Mouse (Mus musculus) layer of hippocampus, postnatal 10 days (tissue): ENCODE data around the gene Gnao1. TPM values are rescaled to one million over a fixed set of nuclear protein-coding genes. Genes with fewer than 3 reads are reported as not detected.

ENCODE experiments used
- DNase-seq, 2 experiments: peaks; one replicate each; pipeline ENCODE4 v3.0.0; 2021; ENCODE audit warnings: low spot score in 2 of 2
- total RNA-seq, 2 experiments: library from RNA; stranded (reverse); gene quantifications; 2 replicates each; pipeline ENCODE4 v1.2.3; 2021

Gnao1 gene
- total RNA-seq, 2 experiments from 2014 or later: 901 to 916 TPM

DNA sequence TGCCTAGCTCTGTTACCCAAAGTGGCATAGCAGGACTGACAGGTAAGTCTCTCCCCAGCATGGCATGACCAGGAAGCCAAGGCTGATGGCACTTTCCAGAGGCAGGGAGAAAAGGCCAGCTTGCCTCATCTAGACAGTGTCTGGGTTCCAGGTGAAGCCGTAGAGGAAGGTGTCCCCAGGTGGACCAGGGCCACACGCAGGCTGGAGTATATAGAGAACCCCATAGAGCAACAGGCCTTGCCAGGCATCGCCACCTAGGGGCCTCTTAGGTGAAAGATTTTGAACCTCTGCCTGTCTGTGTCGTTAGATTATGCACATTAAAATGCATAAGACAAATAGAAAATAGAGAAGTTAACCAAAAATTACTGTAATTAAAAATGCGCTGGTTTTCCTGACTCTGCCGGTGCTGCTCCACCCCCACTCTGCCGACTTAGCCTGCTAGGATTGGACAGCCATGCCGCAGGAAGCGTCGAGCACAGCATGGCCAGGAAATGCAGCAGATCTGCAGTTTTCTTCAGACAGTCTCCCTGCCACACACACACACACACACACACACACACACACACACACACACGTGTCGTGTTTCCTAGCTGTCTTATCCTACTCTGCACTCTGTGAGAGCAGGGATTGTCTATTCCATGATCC, 34.2 kb downstream of the Gnao1 start:
- peak in 1 of 2 experiments; percentile 24 for DNase-seq

DNA sequence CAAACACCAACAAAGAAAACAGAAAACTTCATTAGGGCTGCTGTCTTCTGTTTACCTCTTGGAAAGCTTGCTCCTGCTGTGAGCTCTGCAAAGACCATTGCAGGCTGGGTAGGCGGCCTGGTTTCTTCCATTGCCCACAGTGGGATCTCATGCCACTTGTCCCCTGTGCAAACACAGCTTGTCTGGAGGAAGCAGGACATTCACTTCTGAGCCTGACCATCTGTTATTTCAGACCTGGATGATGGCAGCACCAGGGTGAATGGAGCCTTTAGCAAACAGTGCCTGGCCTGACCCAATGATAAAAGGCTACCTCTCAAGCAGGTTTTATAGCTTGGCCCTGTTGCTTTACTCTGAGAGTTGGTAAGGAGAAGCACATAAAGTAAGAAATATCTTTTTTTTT, 35.4 kb downstream of the Gnao1 start:
- peak in 1 of 2 experiments; percentile 13 for DNase-seq

DNA sequence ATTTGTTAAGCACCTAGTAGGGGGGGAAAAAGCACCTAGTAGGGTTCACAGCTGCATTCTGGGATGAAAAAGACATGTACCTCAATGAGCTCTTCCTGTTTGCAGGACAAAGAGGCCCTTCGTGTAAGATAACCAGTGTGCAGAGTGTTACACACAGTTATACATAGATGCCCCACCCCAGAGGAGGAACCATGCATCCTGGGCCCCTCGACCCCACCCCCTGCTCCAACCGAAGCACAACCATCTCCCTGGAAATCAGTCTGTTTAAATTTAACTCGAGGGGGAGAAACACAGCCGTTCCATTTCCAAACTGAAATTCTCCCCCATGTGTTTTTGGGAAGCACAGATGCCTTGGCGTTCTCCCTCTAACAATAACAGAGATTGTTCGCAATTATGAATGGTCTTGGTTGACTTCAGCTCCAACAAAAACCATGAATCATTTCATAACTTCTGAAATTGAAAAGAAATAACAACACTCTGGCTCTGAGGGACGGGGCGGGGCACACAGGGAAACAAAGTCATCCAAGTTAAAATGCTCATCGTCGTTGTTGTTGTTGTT, 42.4 kb downstream of the Gnao1 start:
- DNase-seq: no peak

DNA sequence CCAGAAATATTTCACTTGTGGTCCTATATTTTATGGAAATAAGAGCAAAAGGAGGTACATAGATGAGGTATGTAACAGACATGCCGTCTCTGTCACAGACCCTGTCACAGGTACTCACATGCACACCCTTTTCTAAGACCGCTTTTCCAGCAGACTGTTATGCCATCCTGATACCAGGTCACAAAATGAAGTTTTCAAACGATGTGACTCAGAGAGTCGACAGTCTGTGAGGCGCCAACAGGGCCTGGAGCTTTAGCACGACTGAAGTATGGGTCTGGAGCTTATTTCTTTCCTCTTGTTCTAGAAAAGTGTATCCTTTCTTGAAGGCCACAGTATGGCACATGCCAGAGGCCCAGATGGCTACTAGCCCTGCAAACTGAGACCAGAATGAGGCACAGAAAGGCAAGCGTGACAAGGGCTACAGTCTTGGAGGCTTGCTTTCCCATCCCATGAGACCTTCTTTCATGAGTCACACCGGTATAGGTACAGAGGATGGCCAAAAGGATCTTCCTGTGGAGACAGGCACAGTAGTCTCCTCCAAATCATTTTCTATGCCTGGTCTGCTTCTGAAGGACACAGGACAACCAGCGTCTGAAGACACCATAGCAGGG, 43.2 kb downstream of the Gnao1 start:
- DNase-seq: no peak

GRCm38 (mm10) chr8:93854676-93855075, 44.9 kb downstream of the Gnao1 start:
- no peak for DNase-seq

GRCm38 (mm10) chr8:93855272-93855671, 45.5 kb downstream of the Gnao1 start:
- no peak for DNase-seq

DNA sequence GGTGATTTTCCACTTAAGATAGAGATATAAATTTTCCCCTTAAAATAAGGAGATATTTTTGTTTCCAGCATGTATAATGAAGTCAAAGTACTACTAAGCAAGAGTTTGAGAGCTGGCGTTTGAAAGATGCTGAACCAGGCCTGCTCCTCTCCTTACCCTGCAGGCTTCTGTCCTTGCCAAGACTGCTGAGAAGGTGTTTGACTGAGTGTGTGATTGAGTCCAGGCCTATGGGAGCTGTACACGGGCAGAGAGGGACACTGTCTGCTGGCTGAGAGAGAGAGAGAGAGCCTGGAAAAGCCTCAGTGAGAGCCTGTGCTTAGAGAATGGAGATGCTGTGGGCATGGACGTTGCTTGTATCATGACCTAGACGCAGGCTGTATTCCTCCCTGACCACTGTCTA, 47.4 kb downstream of the Gnao1 start:
- no peak for DNase-seq

- DNase-seq: no peak
These were observed 48.5 kb downstream of the Gnao1 start for GRCm38 (mm10) chr8:93858286-93858685.

DNA sequence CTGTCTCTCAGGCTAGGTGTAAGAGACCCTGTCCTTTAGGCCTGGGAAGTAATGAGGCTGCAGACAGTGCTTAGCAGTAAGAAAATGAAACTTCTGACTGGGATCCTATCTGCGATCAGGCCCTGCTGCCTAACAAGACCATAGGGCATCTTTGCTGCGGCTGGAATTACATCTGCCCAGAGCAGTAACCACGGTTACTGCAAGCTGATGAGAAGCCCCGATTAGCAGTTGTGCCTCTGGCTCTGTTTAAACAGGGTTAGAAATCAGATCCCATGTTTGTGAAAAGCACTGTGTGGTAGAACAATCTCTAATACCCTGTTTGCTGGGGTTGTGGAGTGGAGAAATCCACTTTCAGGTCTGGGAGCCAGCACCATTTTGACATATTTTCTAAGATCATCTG, 50.3 kb downstream of the Gnao1 start:
- DNase-seq: no peak

GRCm38 (mm10) chr8:93864064-93864463, 54.3 kb downstream of the Gnao1 start:
- DNase-seq: no peak

DNA sequence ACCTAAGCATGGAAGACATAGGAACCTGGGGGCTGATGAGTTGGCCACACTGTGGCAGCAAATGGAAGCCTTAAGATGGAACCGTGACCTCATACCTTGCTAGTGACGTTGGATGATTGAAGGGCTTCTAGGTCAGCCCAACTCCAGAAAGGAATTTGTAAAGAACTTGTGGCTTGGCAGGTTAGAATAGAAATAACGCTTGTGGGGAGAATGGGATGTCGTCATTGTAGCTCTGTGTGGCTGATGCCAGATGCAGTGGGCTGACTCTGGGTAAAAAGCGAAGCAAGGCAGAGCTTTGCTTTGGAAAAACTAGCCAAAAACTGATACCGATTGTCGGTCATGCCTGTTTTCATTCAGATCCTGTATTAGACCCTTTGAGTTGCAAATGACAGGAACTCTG, 56.5 kb downstream of the Gnao1 start:
- no peak for DNase-seq

- DNase-seq: no peak
These were observed 58.9 kb downstream of the Gnao1 start for GRCm38 (mm10) chr8:93868486-93869221.

- no peak for DNase-seq
These were observed 61.5 kb downstream of the Gnao1 start for GRCm38 (mm10) chr8:93871275-93871674.

DNA sequence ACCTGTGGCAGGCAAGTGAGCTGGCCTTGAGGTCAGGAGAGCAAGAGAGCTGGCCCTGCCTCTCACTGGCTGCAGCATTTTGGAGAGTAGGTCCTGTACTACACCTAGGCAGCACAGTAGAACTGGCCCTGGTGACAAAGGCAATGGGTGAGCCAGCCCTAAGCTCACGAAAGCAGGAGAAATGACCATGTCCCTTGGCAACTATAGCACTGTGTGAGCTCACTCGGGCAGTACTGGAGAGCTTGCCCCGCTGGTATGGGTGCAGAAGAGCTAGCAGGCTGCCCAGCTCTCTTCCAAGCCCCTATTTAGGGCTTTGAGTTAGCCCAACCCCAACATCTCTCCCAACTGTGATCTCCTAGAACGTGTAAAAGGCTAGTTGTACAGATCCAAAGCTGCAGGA, 68.6 kb downstream of the Gnao1 start:
- no peak for DNase-seq

GRCm38 (mm10) chr8:93879966-93880365, 70.2 kb downstream of the Gnao1 start:
- DNase-seq: no peak

GRCm38 (mm10) chr8:93881381-93881780, 71.6 kb downstream of the Gnao1 start:
- DNase-seq: no peak

- no peak for DNase-seq
These were observed 73.5 kb downstream of the Gnao1 start for GRCm38 (mm10) chr8:93883241-93883640.

DNA sequence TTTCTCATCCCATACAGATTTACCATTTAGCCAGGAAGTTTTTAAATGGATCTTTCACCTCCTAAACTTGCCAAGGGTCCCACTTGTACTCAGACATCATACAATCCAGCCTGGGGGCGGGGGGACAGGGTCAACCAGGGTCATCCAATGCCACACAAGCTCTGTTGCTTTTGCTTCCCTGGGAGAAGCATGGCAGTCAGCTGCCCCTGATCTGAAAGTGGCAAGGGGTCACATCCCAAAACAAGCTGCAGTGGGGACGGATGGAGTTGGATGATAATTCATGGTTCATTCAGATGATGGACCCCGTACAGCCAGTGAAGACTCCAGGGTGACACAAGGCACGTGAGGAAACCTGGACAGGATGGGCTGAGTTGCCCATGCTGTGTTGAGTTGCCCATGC, 74.0 kb downstream of the Gnao1 start:
- no peak for DNase-seq

- peak in 1 of 2 experiments; percentile 49 for DNase-seq
These were observed 74.5 kb downstream of the Gnao1 start for GRCm38 (mm10) chr8:93884316-93884715.

- no peak for DNase-seq
These were observed 76.4 kb downstream of the Gnao1 start for GRCm38 (mm10) chr8:93886181-93886580.

GRCm38 (mm10) chr8:93888150-93888676, 78.4 kb downstream of the Gnao1 start:
- no peak for DNase-seq
